Mouse (Mus musculus): ENCODE measurements around the gene Tusc2.

- no peak for TF ChIP-seq GATA1 (IDR thresholded peaks at IDR 0.05; ENCODE audit: borderline replicate concordance, low read length)
- TF ChIP-seq FLI1 (IDR thresholded peaks at IDR 0.05; ENCODE audit: low read length) = no peak
Observed at GRCm38 (mm10) chr9:107555031-107555457, 8.0 kb upstream of the Tusc2 start.
